Mouse (Mus musculus): ENCODE data around the gene Asna1.

- TF ChIP-seq CTCF (conservative IDR thresholded peaks at IDR 0.05; ENCODE audit: low read length) (no peak), POU5F1 (IDR thresholded peaks at IDR 0.05; ENCODE audit: borderline replicate concordance, low read length) (no peak)
Measured at GRCm38 (mm10) chr8:84995680-84996079, 29.4 kb downstream of the Asna1 start.
